Mouse (Mus musculus) inflammation-experienced regulatory T-cells, adult 6 months (primary cell): ENCODE data around the gene Zdhhc11. TPM values are rescaled to one million over a fixed set of nuclear protein-coding genes. Genes with fewer than 3 reads are reported as not detected.
"Not testable (repeated sequence)": the region's sequence is repeated elsewhere in the genome, so short reads cannot be mapped to it uniquely, and the experiment has no call there.

Experiments used
- ATAC-seq: one replicate; pipeline ENCODE4 v1.8.0; 2017
- polyA plus RNA-seq, 3 experiments: library from polyadenylated mRNA; unstranded; fragments of 100-300 nt; shearing (Covaris generic); gene quantifications; one replicate each; pipeline ENCODE4 v1.2.1; 2017

Gene Zdhhc11
- polyA plus RNA-seq, 3 experiments from 2014 or later: not detected

DNA sequence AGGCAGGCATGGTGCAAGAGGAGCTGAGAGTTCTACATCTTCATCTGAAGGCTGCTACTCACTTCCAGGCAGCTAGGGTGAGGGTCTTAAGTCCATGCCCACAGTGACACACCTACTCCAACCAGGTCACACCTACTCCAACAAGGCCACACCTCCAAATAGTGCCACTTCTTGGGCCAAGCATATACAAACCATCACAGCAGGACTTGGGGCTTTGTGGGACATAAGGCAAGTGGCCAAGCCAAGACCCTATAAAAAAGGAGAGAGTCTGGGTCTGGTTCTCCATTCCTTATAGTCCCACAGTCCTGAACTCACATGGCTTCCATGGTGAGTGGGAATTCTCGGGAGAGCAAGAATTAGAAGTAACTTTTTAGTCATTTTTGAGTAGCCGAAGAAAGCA is 44.6 kb downstream of the Zdhhc11 start:
- ATAC-seq: not testable (repeated sequence)

DNA sequence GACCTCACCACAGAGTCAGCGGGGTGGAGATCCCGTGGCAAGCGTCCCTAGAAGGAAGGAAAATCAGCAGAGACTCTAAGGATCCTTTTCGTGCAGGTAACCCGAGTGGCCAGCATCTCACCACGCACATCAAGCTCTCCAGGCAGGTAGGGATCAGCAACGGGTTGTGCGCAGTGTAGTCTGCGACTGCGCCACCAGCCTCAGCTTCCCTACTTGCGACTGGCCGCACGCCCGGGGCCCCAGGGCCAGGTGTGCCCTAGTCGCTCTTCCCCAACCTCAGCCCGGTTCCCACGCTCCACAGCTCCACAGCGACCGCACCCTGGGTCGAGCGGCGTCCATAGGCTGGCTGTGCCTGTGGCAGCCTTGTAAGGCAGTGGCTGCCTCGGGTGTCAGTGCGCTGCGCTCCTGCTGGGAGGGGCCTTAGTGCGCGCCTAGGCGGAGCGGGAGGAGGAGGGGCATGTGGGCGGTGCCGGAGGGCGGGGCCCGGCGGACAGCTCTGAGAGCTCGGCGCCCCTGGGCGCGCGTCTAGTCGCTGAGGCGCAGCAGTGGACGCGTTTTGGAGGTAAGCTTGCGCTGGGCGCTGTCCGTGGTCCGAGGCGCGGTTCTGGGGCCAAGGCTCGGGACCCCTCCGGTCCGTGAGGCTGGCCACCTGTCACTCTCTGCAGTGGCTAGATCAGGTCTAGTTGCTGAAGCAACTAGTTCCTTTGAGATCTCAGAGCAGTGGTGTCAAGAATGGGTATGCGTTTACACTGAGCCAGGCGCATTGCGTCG is 45.5 kb downstream of the Zdhhc11 start, which contains the start of gene Tppp:
Gene Tppp, plus strand, starts transcription at position 460 of the 771 bp plus-strand sequence.
- peak; percentile 97 for ATAC-seq

DNA sequence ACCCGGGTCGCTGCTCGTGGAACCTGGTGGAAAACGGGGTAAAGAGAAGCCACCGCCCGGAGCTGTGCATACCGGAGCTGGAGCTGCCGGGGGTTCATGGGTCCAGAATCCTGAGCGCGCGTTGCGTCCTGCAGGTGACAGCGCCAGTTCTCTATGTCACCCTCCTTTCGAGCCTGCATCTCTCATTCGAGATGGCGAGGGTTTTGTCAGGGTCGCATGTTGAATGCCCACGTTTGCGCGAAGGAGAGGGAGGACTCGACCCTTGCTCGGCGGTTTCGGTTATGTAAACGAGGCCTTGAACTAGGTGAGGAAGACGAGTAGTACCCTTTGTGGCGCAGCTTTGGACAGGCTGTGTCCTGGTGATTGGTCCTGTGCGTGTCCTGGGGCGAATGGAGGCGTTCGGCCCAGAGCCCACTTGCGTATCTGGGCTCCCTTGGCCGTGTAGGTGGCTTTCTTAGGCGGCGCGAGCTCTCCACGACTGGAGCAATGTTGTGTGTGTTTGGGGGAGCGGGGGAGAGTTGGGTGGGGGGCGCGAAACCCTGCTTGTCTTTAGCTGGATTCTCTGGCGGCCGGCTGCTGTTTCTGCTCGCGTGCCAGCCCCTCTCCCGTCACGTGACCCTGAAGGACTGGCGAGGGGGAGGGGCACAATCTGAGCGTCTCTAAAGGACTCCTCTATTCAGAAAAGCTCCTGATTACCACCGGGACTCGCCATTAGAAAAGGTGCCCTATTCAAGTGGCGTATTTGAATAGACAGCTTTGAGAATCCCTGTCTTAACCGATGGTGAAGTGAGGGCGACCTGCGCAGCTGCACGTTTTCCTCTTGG is 46.4 kb downstream of the Zdhhc11 start:
- peak; percentile 2 for ATAC-seq

DNA sequence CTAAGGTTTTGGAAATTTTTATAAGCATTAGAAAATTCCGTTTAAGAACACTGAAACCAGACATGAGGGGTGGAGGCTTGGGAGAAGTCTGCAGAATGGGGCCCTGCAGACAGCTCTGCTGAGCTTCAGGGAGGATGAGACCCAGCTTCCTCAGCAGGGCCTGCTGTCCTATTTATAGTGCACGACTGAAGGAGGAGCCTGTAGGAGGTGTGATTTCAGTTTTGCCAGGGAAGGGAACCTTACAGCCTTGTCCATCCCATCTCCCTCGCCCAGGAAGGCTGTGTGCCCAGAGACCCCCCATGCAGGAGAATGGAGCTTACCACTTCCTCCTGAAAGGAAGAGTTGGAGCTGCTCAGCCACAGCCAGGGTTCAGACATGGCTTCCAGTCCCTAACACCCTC is 47.0 kb downstream of the Zdhhc11 start:
- ATAC-seq: no peak

DNA sequence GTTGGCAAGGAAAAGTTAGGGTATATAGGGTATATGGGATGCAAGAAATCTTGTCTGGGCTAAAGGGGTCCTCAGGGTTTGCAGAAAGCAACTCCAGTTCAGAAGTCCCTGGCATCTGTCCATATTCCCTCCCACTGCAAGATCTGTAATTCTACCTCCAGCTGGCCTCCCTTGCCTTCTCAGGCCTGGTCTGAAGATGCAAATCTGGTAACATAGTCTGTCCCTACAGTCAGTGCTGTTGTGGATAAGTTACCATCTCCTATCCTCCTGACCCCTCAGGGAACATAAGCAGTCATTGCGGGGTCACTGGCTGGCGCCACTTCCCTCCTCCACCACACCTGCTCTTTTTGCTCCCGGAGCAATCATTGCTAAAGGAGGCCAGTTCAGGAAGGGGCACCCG is 52.3 kb downstream of the Zdhhc11 start:
- no peak for ATAC-seq

DNA sequence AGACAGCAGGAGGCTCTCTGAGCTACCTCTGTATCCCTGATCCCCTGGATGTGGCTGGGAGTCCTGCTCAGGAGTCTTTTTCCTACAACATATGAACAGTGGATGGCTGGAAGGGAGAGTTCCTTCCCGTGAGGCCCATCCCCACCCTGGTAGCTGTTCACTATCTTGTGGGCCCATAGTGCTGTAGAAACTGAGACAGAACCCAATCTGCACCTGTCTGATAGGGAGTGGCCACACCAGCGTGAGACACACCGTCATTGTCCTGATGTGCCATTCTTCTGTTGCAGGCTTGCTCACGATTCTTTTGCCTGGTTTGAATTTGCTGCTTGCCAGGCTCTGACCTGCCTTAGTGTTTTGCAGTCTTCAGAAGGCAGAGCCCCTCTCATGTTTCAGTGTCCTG is 53.8 kb downstream of the Zdhhc11 start:
- no peak for ATAC-seq

DNA sequence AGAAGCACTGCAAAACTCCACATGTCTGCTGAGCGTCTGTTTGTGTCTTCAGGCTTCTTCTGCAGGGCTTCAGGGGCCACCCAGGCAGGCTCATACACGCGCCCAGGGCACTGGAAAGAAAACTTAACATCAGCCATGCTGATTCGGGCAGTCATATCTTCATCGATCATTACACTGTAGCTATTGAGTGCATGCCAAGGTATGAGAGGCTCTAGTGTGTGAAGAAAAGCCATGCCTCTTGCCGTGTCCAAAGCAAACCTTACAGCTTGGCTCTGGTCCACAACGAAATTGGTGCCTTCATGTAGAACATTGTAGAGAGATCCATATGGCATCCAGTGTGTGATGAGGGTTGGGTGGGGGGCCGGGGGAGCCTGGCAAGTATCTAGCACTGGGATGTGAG is 55.4 kb downstream of the Zdhhc11 start:
- ATAC-seq: not testable (repeated sequence)

DNA sequence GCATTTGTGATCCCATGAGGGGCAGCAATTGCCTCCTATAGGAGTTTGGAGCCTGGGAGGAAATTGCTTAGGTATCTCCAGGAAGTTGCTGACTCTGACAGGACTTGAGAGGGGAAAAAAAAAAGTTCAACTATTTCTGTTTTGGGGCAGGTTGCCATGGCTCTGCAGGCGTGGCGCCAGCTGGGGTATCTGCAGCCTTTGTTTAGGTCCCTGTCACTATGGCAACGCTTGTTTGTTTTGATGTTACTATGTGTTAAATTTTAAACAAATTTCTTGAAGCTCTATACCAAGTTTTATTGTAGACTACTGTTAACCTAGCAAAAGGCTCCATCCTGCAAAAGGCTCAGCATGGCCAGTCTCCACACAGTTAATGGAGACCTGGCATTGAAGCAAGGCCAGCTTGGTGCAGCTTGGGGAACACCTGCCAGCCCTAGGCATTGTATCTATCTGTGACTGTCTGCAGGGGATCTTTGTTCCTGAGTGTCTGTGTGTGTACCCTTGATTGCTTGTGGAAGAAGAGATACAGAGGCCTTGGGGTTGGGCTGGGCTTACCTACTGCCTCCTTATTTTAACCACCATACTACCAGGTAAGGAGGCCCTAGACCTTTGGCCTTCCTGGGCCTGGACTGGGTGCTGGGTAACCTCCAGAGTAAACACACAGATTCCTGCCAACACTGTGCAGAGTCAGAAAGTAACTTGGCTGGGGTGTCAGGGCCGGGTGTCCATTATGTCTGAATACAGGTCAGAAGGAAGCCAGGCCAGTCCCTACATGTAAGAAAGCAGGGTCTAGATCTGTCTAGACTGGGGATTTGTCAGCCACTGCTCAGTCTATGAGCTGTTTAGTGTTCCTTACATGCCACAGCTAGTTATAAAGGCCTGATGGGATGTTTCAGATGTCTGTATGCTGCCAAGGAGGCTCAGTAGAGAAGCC is 61.8 kb downstream of the Zdhhc11 start:
- ATAC-seq: peak; percentile 58

DNA sequence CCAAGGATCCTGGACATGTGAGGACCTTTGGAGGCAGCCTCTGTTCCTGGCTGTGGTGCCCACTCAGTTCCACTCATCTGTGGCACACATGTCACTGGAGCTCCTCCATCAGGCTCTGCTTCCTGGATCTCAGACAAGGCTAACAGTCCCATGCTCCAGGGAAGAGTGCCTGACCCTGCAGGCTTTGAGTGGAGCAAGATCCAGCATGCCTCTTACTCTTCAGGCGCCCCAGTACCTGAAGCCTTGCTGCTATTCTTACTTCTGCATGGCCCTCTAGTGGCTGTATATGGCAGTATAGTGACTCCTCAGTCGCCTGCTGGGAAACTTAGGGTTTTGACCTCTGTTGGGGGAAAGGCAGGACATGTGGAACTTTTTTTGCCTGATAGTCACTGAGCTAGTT is 62.6 kb downstream of the Zdhhc11 start:
- peak; percentile 60 for ATAC-seq

DNA sequence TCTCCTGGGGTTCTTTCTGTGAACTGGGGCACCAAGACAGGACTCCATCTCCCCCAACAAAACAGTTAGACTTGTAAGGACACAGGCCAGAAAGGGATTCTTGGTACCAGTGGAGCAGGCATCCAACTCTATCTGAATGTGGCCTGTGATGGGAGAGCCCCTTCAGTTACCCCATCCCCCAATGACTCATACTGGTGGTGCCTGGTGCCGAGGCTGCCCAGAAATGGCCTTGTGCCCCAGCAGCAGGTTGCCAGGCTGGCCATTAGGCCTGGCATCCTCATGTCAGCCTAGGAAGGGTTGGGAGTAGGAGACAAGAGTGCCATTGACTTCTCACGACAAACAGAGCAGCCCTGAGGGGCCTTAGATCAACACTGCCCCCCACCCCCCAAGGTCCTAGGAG is 64.5 kb downstream of the Zdhhc11 start:
- ATAC-seq: no peak

DNA sequence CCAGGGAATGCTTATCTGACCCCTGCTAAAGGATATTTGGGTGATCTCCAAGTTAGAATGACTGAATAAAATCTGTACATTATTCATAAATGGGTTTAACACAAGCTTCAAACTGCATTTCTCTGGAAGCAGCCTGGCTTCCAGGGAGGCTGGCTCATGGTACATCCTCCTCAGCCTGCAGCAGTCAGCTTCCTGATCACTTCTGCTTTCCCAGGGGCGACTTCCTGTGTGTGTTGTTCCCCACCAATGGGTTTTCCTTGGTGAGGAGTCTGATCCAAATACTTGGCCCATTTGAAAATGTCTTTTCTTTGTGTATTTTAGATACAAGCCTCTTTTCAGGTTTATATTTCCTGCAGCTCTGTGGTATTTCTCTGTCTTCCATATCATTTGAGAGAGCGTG is 65.4 kb downstream of the Zdhhc11 start:
- ATAC-seq: no peak

DNA sequence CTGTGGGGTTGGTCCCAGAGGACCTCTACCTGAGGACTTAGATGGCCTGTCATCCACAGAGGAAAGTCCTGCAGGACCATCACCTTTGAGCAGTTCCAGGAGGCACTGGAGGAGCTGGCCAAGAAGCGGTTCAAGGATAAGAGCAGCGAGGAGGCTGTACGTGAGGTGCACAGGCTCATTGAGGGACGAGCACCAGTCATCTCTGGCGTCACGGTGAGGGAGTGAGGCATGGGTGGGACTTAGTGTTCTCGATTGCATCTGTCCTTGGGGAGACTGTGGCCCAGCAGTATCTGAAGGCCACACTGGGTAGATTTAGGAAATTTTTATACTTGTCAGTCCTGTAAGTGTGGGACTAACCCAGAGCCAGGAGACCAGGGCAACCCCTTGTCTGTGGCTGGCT is 67.0 kb downstream of the Zdhhc11 start:
- ATAC-seq: no peak

DNA sequence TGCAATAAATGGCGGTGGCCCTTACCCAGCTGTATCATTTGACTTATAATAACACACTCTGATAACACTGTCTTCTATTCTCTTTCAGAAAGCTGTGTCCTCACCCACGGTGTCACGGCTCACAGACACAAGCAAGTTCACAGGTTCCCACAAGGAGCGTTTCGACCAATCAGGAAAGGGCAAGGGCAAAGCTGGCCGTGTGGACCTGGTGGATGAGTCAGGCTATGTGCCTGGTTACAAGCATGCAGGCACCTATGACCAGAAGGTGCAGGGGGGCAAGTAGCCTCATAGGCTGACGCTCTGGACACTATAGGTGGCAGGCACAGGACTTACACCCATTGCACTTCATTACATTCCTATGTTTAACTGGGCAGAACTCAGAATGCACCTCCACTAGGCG is 67.5 kb downstream of the Zdhhc11 start:
- no peak for ATAC-seq

DNA sequence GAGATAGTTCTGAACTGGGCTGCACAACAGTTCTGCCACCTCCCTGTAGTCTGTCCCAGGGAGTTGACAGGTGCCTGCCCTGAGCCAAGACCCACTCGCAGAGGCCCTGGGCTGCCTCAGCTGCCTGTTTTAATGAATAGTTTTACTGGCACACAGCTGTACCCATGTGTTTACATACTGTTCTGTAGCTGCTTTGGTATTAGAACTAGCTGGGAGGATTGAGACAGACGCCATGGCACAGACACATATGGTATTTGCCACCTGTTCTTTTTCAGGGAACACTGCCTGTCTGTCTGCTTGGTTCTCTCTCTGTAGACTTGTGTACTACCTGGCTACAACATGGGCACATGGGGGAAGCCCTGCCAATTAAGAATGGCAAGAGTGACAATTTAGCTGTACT is 71.1 kb downstream of the Zdhhc11 start:
- no peak for ATAC-seq

DNA sequence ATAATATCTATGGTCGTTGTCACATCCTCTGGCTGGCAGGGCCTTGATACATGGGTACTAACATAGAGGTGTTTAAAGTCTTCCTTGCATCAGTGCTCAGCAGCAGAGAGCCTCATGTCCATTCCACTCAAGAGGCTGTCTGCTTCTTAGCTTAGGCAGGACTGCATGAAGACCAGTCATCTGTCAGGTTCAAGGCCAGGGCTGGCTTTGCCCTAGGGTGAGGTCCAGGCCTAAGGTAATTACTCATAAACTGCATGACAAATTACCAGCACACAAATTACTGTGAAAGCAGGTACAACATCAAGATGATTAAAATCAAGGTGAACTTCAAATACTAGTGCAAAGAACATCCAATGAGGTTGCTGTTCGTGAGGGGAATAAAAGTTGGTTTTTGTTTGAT is 72.1 kb downstream of the Zdhhc11 start:
- ATAC-seq: no peak

DNA sequence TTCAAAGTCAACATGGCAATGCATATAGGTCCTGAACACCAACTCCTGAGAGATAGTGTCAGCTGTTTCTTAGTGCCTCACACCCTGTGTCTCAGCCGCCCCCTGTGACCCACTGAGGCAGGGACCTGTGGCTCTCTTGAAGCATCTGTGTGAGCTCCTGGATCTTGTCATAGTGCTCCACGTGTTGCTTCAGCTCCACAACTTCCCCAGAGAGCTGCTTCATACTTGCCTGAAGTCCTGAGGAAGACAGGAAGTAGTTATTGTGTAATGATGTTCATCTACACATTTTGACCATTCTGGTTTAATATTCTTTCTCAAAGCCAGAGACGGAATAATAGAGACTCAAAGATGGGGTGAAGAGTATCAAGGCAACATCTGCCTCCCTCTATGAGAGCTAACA is 76.3 kb downstream of the Zdhhc11 start:
- no peak for ATAC-seq

Other genes starting within 250 kb of the Zdhhc11 start
- gene Slc12a7, start 230.8 kb upstream of the Zdhhc11 start, polyA plus RNA-seq: 10 to 100 TPM; 17.3 to 41.0 (median 40.8) TPM
- gene Nkd2, start 116.2 kb upstream of the Zdhhc11 start, polyA plus RNA-seq: under 1 TPM in 2 of 3 experiments, not detected in 1; 0.19 to 0.44 TPM
- 10 to 100 TPM in 1 of 3 experiments, 1 to 10 TPM in 2; 2.5 to 17.3 (median 4.5) TPM for gene Trip13, start 26.1 kb upstream of the Zdhhc11 start, polyA plus RNA-seq
- gene Brd9, start 26.0 kb upstream of the Zdhhc11 start, polyA plus RNA-seq: 10 to 100 TPM; 62.6 to 78.6 (median 69.0) TPM
- gene Tppp, start 45.6 kb downstream of the Zdhhc11 start, polyA plus RNA-seq: under 1 TPM; 0.36 to 0.51 (median 0.41) TPM
- gene Cep72, start 98.4 kb downstream of the Zdhhc11 start, polyA plus RNA-seq: 10 to 100 TPM in 1 of 3 experiments, 1 to 10 TPM in 2; 3.9 to 17.1 (median 8.5) TPM
- under 1 TPM in 1 of 3 experiments, not detected in 2; 0.17 TPM for gene Slc9a3, start 157.6 kb downstream of the Zdhhc11 start, polyA plus RNA-seq
- 10 to 100 TPM; 82.9 to 87.4 (median 86.4) TPM for gene Exoc3, start 244.9 kb downstream of the Zdhhc11 start, polyA plus RNA-seq